Mouse (Mus musculus) embryonic facial prominence, embryonic 13.5 days (tissue): ENCODE measurements around the gene Cyp2d11. TPM values are rescaled to one million over a fixed set of nuclear protein-coding genes. Genes with fewer than 3 reads are reported as not detected.
"Not testable (repeated sequence)": the region's sequence is repeated elsewhere in the genome, so short reads cannot be mapped to it uniquely, and the experiment has no call there.

Experiments used
- ATAC-seq: fragments of 200-750 bp; cut with Nextera tagmentation; 2 replicates; pipeline ENCODE4 v1.8.0; 2017; ENCODE audit warnings: low read depth; ENCODE audit not compliant: insufficient number of reproducible peaks, insufficient read depth, low FRiP score, low TSS enrichment
- H3K27ac ChIP-seq: fragments of 300-500 bp; sonication (generic); 2 replicates; pipeline ENCODE4 v1.5.1; 2015; ENCODE audit warnings: moderate library complexity, mild to moderate bottlenecking, inconsistent platforms
- H3K27me3 ChIP-seq: fragments of 300-500 bp; sonication (generic); 2 replicates; pipeline ENCODE4 v1.6.1; 2015; ENCODE audit warnings: mild to moderate bottlenecking, inconsistent platforms
- H3K36me3 ChIP-seq: fragments of 300-500 bp; sonication (generic); 2 replicates; pipeline ENCODE4 v1.6.1; 2015; ENCODE audit warnings: mild to moderate bottlenecking, inconsistent platforms
- H3K4me1 ChIP-seq: fragments of 300-500 bp; sonication (generic); 2 replicates; pipeline ENCODE4 v1.6.1; 2015; ENCODE audit warnings: inconsistent platforms
- H3K4me2 ChIP-seq: fragments of 300-500 bp; sonication (generic); 2 replicates; pipeline ENCODE4 v1.6.1; 2015; ENCODE audit warnings: moderate library complexity, mild to moderate bottlenecking, inconsistent platforms
- H3K4me3 ChIP-seq: fragments of 300-500 bp; sonication (generic); 2 replicates; pipeline ENCODE4 v1.5.1; 2015; ENCODE audit warnings: mild to moderate bottlenecking, inconsistent platforms
- H3K9ac ChIP-seq: fragments of 300-500 bp; sonication (generic); 2 replicates; pipeline ENCODE4 v1.6.1; 2015; ENCODE audit warnings: mild to moderate bottlenecking, inconsistent platforms
- H3K9me3 ChIP-seq: fragments of 300-500 bp; sonication (generic); 2 replicates; pipeline ENCODE4 v1.6.1; 2016; ENCODE audit warnings: inconsistent platforms
- WGBS: fragments of 180-500 bp; shearing (Covaris S2); methylation state at CpG from one replicate; pipeline ENCODE4 v1.1.7; 2015; ENCODE audit warnings: mixed read lengths; 5-methylcytosine and 5-hydroxymethylcytosine counted together
- polyA plus RNA-seq: library from polyadenylated mRNA; unstranded; fragments of >200 nt; fragmentation: Nextera tagmentation; extraction: Ambion mirVana; gene quantifications from 2 replicates; pipeline ENCODE4 v1.2.1, GENCODE M21; 2015

Cyp2d11 gene
- polyA plus RNA-seq, 1 experiment from 2014 or later, result not detected

GRCm38 (mm10) chr15:82368146-82368545 lies 25.7 kb downstream of the Cyp2d11 start:
- no peaks in the 10 kb centered on the region for H3K4me1 ChIP-seq
- H3K27me3 ChIP-seq, result no peaks in the 10 kb centered on the region
- ATAC-seq, result no peak
- WGBS, result 87% methylated on average over 4 of the region's 4 CpGs
- no peak overlapping the region for H3K4me2 ChIP-seq
- H3K4me3 ChIP-seq, result no peak overlapping the region
- H3K9me3 ChIP-seq, result no peaks in the 10 kb centered on the region
- H3K27ac ChIP-seq, result no peak overlapping the region
- H3K9ac ChIP-seq, result no peak overlapping the region
- H3K36me3 ChIP-seq, result peaks cover 5% of the 10 kb centered on the region; the same call in 1 of the 2 replicates

DNA sequence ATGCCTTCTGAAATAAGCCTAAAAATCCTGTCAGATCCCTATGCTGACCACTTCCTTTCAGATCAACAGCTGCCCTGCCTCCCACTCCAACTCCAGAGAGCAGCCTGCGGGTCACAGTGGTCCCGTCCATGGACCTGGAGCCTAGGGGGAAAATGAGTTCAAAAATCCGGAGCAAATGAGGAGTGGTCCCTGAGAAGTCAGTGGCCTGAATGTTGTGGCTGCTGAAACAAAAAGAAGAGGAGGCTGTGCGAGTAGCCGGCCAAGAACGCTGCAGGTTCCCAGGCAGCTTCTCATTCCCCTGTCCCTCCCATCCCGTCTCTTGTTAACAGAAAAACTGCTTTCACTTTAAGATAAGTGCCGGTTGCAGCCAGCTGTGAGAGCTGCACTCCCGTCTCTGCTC lies 29.3 kb downstream of the Cyp2d11 start:
- H3K4me2 ChIP-seq, H3K36me3 ChIP-seq, H3K4me3 ChIP-seq, ATAC-seq, H3K4me1 ChIP-seq, H3K9me3 ChIP-seq, H3K27me3 ChIP-seq, H3K9ac ChIP-seq, H3K27ac ChIP-seq: not testable (repeated sequence)
- 11% methylated on average over 6 of the region's 9 CpGs for WGBS

GRCm38 (mm10) chr15:82363801-82364200 lies 30.0 kb downstream of the Cyp2d11 start:
- 62% methylated on average over 9 of the region's 12 CpGs for WGBS
- not testable (repeated sequence) for H3K4me2 ChIP-seq, H3K4me1 ChIP-seq, H3K4me3 ChIP-seq, H3K27ac ChIP-seq, H3K27me3 ChIP-seq, H3K9me3 ChIP-seq, ATAC-seq, H3K9ac ChIP-seq, H3K36me3 ChIP-seq

DNA sequence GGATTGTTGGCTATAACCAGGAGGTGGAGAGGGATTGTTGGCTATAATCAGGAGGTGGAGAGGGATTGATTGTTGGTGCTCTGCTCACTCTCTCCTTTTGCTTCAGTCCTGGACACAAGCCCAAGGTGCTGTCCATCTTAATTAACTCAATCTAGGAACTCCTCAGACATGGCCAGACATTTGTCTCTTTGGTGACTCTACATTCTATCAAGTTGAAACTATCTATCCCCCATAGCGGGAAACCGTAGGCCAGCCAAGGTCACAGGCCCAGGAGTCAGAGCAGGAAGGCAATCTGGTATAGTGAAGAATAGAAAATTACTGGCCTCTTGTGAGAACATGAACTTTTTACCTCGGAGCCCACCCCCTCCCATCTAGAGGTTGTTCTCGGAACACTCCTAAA lies 31.6 kb downstream of the Cyp2d11 start:
- Histone ChIP-seq H3K4me3 (no peak overlapping the region), H3K36me3 (no peaks in the 10 kb centered on the region), H3K9me3 (no peaks in the 10 kb centered on the region), H3K27ac (no peak overlapping the region), H3K9ac (no peak overlapping the region), H3K4me1 (peaks cover 5% of the 10 kb centered on the region; the same call in 1 of the 2 replicates), H3K4me2 (no peak overlapping the region), H3K27me3 (no peaks in the 10 kb centered on the region)
- ATAC-seq, result no peak
- 91% methylated on average over 4 of the region's 4 CpGs for WGBS

GRCm38 (mm10) chr15:82361459-82362018 lies 32.3 kb downstream of the Cyp2d11 start:
- no peaks in the 10 kb centered on the region for H3K36me3 ChIP-seq
- H3K4me1 ChIP-seq, result peaks cover 5% of the 10 kb centered on the region; the same call in 1 of the 2 replicates
- no peak overlapping the region for H3K4me3 ChIP-seq
- no peaks in the 10 kb centered on the region for H3K9me3 ChIP-seq
- no peak for ATAC-seq
- H3K4me2 ChIP-seq, result no peak overlapping the region
- no peak overlapping the region for H3K27ac ChIP-seq
- no peaks in the 10 kb centered on the region for H3K27me3 ChIP-seq
- no peak overlapping the region for H3K9ac ChIP-seq
- WGBS, result 59% methylated on average over 11 of the region's 11 CpGs

DNA sequence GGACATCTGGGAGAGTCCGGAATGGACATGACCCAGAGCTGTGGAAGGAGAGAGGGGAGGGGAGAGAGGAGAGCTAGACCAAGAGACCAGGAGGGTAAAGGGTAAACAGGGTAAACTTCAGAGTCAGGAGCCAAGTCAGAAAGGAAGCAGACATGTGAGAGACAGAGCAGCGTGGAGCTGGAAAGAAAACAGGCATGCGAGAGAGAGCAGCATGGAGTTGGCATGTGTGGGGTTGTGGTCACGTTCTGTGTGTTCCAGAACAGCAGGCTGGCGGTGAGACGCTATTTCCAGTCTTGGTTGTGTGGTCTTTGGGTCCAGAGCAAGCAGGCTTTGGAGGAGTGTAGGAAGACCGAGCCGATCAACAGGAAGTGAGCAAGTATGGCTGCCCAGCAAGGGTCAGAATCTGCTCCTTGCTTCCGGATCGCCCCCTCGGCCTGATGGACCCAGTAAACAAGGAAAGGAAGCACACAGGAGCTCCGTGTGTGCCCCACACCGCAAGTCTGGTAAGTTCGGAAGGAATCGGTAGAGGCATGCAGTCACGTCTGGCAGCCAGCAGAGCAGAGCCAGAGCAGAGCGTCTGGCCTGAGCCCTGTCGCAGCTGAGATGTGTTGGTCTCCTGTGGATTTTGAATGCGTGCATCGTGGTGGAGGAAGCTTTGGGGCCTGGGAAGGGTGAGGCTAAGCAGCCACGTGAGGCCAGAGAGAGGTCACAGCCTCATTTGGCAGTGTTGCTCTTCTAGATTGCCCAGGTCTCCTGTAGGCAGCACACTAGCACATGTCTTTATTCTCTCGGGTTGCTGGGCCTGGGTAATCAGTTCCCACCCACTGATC lies 35.2 kb downstream of the Cyp2d11 start:
- Histone ChIP-seq H3K9ac (peak overlapping the region; percentile 49), H3K36me3 (no peaks in the 10 kb centered on the region), H3K4me2 (no peak overlapping the region), H3K27ac (peak overlapping the region; percentile 48; the same call in 1 of the 2 replicates), H3K27me3 (no peaks in the 10 kb centered on the region), H3K4me1 (peaks cover 9% of the 10 kb centered on the region; the same call in 1 of the 2 replicates), H3K4me3 (no peak overlapping the region), H3K9me3 (no peaks in the 10 kb centered on the region)
- 61% methylated on average over 22 of the region's 22 CpGs for WGBS
- no peak for ATAC-seq

- Histone ChIP-seq H3K4me3 (peak within 1 kb of the TSS; percentile 98), H3K27ac (peak within 1 kb of the TSS; percentile 90), H3K4me2 (peak within 1 kb of the TSS; percentile 89), H3K9me3 (no peaks in the 10 kb centered on the region), H3K9ac (peak within 1 kb of the TSS; percentile 98), H3K36me3 (peaks cover 18% of the 10 kb centered on the region), H3K4me1 (peaks cover 25% of the 10 kb centered on the region), H3K27me3 (no peaks in the 10 kb centered on the region)
- WGBS, result 1% methylated on average over 57 of the region's 57 CpGs
- ATAC-seq, result peak; percentile 99
Observed at GRCm38 (mm10) chr15:82354126-82354945, 39.5 kb downstream of the Cyp2d11 start, which contains the start of gene Ndufa6. Ndufa6 (minus strand) TSS chr15:82354322.

- Histone ChIP-seq H3K27me3 (no peaks in the 10 kb centered on the region), H3K27ac (peak overlapping the region; percentile 81), H3K9me3 (no peaks in the 10 kb centered on the region), H3K9ac (peak overlapping the region; percentile 98), H3K4me3 (peak overlapping the region; percentile 98), H3K36me3 (peaks cover 24% of the 10 kb centered on the region), H3K4me2 (peak overlapping the region; percentile 89), H3K4me1 (peaks cover 21% of the 10 kb centered on the region)
- under 1% methylated on average over 23 of the region's 23 CpGs for WGBS
- ATAC-seq, result peak; percentile 33
Observed at GRCm38 (mm10) chr15:82353745-82354113, 40.1 kb downstream of the Cyp2d11 start.

GRCm38 (mm10) chr15:82353078-82353744 lies 40.6 kb downstream of the Cyp2d11 start:
- Histone ChIP-seq H3K9me3 (no peaks in the 10 kb centered on the region), H3K27me3 (no peaks in the 10 kb centered on the region), H3K4me1 (peaks cover 20% of the 10 kb centered on the region), H3K4me3 (peak overlapping the region; percentile 98), H3K4me2 (peak overlapping the region; percentile 89), H3K36me3 (peaks cover 29% of the 10 kb centered on the region), H3K27ac (peak overlapping the region; percentile 81; the same call in 1 of the 2 replicates), H3K9ac (peak overlapping the region; percentile 98)
- 31% methylated on average over 14 of the region's 14 CpGs for WGBS
- ATAC-seq, result no peak

DNA sequence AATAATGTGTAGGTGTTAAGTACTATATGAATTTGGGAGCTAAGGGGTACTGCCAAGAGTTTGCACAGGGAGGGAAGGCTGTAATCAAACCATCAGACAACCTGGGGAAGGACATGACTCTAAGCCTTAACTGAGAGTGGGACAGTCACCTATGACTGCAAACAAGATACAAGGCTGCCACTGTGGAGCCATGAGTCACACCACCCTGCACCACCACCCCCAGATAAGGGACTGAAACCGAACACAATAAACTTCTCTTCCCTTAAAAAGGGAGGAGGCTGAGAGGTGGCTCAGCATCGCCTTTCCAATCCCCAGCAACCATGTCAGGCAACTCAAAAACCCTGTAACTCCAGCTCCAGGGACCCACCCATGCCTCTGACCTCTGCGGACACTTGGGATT lies 42.3 kb downstream of the Cyp2d11 start:
- H3K9ac ChIP-seq, result no peak overlapping the region
- no peak overlapping the region for H3K4me3 ChIP-seq
- no peak overlapping the region for H3K4me2 ChIP-seq
- H3K36me3 ChIP-seq, result peaks cover 35% of the 10 kb centered on the region
- no peak for ATAC-seq
- H3K27ac ChIP-seq, result no peak overlapping the region
- peaks cover 34% of the 10 kb centered on the region for H3K4me1 ChIP-seq
- 71% methylated on average over 3 of the region's 3 CpGs for WGBS
- no peaks in the 10 kb centered on the region for H3K27me3 ChIP-seq
- H3K9me3 ChIP-seq, result no peaks in the 10 kb centered on the region

- H3K36me3 ChIP-seq, result peaks cover 35% of the 10 kb centered on the region
- no peak overlapping the region for H3K9ac ChIP-seq
- peaks cover 35% of the 10 kb centered on the region for H3K4me1 ChIP-seq
- no peak overlapping the region for H3K27ac ChIP-seq
- no peak overlapping the region for H3K4me2 ChIP-seq
- H3K9me3 ChIP-seq, result no peaks in the 10 kb centered on the region
- 89% methylated on average over 4 of the region's 4 CpGs for WGBS
- no peaks in the 10 kb centered on the region for H3K27me3 ChIP-seq
- no peak overlapping the region for H3K4me3 ChIP-seq
- no peak for ATAC-seq
Observed at GRCm38 (mm10) chr15:82350349-82350748, 43.5 kb downstream of the Cyp2d11 start.
